Mouse (Mus musculus) Patski (cell line): ENCODE results near the gene Ptger2. TPM values are rescaled to one million over a fixed set of nuclear protein-coding genes. Genes with fewer than 3 reads are reported as not detected.
A peak's percentile ranks its signal among the peaks of the same experiment; 100 is the strongest.
"Not testable (repeated sequence)": the region's sequence is repeated elsewhere in the genome, so short reads cannot be mapped to it uniquely, and the experiment has no call there.

Source experiments
- ATAC-seq: fragments of 100-300 bp; one replicate; pipeline ENCODE4 v1.8.0; 2021
- CTCF ChIA-PET: fragments of 350-600 bp; sonication (Branson Sonifier 250); formaldehyde crosslinking; loops from one replicate; lab custom pipeline; 2022; ENCODE audit warnings: inconsistent platforms; lab: Charles Lee
- POLR2A ChIA-PET: fragments of 350-600 bp; sonication (Branson Sonifier 250); formaldehyde crosslinking; loops from one replicate; lab custom pipeline; 2022; ENCODE audit warnings: antibody characterized with exemption, inconsistent platforms; lab: Charles Lee
- DNase-seq: peaks from one replicate; pipeline ENCODE4 v3.0.0-alpha.2; 2011; ENCODE audit warnings: low read depth, low spot score
- H3K27me3 ChIP-seq: fragments of 371-371 bp; one replicate; pipeline ENCODE4 v1.5.1; 2021
- CTCF ChIP-seq: fragments of 100-300 bp; IDR thresholded peaks from one replicate; pipeline ENCODE4 v1.5.1; 2021
- in situ Hi-C: fragments of 300-500 bp; cut with MboI; formaldehyde crosslinking; loops from 3 replicates; pipeline ENCODE4 v1.11.1; 2018; ENCODE audit warnings: low pct_unique_long_range_greater_than_20kb, mixed read lengths
- polyA plus RNA-seq: library from polyadenylated mRNA; unstranded; gene quantifications from one replicate; pipeline ENCODE4 v1.2.3, GENCODE M21; 2021

The Ptger2 gene
- 0.09 TPM for polyA plus RNA-seq

DNA sequence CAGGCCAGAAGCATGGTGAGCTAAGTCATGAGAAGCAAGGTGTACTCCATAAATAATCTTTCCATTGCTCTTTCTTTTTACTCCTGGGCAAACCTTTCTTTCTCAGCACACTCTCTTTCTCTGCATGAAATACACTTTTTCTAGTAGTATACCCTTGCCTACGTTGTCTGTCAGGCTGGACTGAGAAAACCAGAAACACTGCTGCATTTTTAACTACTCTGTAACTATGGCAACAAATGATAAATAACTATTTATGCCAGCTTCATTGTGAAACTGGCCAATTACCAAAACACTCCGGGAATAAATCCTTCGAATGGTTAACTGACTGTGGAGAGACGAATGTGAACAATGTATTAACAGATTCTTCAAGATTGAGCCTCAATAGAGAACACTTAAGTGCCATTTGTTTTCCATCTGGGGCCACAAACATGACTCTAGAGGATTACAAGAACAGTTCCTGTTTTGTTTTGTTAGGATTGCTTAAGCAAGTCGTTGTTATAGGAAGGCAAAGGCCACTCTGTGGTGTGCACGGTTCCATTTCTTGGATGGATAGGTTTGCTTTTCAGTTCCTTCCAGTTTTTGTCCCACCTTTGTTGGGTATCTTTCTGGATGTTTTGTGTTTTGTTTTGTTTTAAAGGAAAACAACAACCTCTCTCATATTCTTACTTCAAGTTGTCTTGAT lies at the start of gene Ptger2:
TSS of gene Ptger2 (plus strand) at position 522 of the 682 bp plus-strand sequence.
- POLR2A ChIA-PET, in situ Hi-C loops, ATAC-seq, H3K27me3 ChIP-seq, DNase-seq, CTCF ChIA-PET: not testable (repeated sequence)

GRCm38 (mm10) chr14:44960746-44961145 lies 27.2 kb upstream of the Ptger2 start:
- DNase-seq (no peak), ATAC-seq (no peak)
- POLR2A ChIA-PET = no interaction called here
- in situ Hi-C loops = no loop called here
- CTCF ChIA-PET = interaction anchor here (1.3 kb wide), 1 partner anchor 182 kb away, joined by 5 read pairs; no protein-coding TSS in a partner anchor
- TF ChIP-seq CTCF = no peak
- peaks cover 16% of the 10 kb centered on the region for H3K27me3 ChIP-seq

- POLR2A ChIA-PET, DNase-seq, H3K27me3 ChIP-seq, ATAC-seq: not testable (repeated sequence)
- peak; percentile 64 for TF ChIP-seq CTCF
- CTCF ChIA-PET = interaction anchor here (1.0 to 3.5 kb wide), 3 partner anchors 127 to 175 kb away, joined by 3 to 13 read pairs (median 4); no protein-coding TSS in a partner anchor
- in situ Hi-C loops = loop anchor here (10.0 kb wide), 2 partner anchors 268 to 798 kb away; no protein-coding TSS in a partner anchor
Observed at GRCm38 (mm10) chr14:44977278-44977677, 10.7 kb upstream of the Ptger2 start.

DNA sequence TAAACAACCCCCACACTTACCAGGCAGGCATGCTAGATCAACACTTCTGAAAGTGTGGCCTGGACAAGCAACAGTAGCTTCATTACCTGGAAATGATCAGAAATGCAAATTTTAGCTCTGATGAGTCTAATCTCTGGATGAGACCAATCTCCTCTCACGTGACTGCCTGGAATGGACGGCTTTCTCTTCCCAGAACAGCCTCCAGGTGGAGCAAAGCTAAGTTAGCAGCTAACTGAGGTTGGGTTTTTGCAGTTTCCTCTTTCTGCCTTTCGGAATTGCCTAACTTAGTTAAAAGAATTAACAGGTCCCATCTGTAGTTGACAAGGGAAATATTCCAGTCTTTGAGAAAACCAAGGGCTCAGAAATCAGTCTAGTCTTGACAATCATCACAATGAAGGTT lies 8.1 kb upstream of the Ptger2 start:
- in situ Hi-C loops = loop anchor here (5.0 to 10.0 kb wide), 3 partner anchors 162 to 795 kb away; no protein-coding TSS in a partner anchor
- peak; percentile 60 for TF ChIP-seq CTCF
- POLR2A ChIA-PET = interaction anchor here (1.3 kb wide), 1 partner anchor 162 kb away, joined by 3 read pairs; no protein-coding TSS in a partner anchor
- no peaks in the 10 kb centered on the region for H3K27me3 ChIP-seq
- ATAC-seq (no peak), DNase-seq (no peak)
- CTCF ChIA-PET = interaction anchor here (1.0 to 5.3 kb wide), 6 partner anchors 129 to 191 kb away, joined by 3 to 108 read pairs (median 4); no protein-coding TSS in a partner anchor

- DNase-seq = no peak
- TF ChIP-seq CTCF = peak; percentile 70
- CTCF ChIA-PET = interaction anchor here (0.7 to 5.3 kb wide), 15 partner anchors 8 to 171 kb away, joined by 3 to 108 read pairs (median 5); no protein-coding TSS in a partner anchor
- POLR2A ChIA-PET = interaction anchor here (0.6 to 0.8 kb wide), 2 partner anchors 162 to 240 kb away, joined by 3 read pairs; no protein-coding TSS in a partner anchor
- no peak for ATAC-seq
- peaks cover 3% of the 10 kb centered on the region for H3K27me3 ChIP-seq
- in situ Hi-C loops = loop anchor here (5.0 kb wide), 1 partner anchor 161 kb away; no protein-coding TSS in a partner anchor
Observed at GRCm38 (mm10) chr14:44981490-44981889, 6.5 kb upstream of the Ptger2 start.

DNA sequence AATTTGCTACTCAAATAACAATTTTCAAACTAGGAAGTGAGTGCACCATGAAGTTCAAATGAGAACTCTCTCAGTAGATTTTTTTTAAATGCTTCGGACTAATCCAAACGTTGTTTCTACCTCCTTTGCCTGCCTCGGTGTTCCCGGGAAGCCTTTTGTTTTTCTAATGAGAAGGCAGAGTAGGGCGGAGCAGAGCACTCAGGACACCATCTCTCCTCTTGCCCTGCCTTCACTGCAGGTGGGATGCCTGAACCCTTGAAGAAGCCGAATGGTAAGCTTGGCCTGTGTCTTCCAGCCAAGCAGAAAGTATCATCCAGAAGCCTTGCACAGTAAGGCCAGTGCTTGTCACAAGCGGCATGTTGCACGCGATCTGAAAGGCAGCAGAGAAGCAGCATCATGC lies 3.9 kb upstream of the Ptger2 start:
- H3K27me3 ChIP-seq = peaks cover 7% of the 10 kb centered on the region
- CTCF ChIA-PET = interaction anchor here (1.6 to 5.3 kb wide), 2 partner anchors 139 to 160 kb away, joined by 3 to 108 read pairs; no protein-coding TSS in a partner anchor
- TF ChIP-seq CTCF = no peak
- no peak for ATAC-seq
- no peak for DNase-seq
- POLR2A ChIA-PET = no interaction called here
- in situ Hi-C loops = loop anchor here (5.0 kb wide), 1 partner anchor 158 kb away; no protein-coding TSS in a partner anchor

DNA sequence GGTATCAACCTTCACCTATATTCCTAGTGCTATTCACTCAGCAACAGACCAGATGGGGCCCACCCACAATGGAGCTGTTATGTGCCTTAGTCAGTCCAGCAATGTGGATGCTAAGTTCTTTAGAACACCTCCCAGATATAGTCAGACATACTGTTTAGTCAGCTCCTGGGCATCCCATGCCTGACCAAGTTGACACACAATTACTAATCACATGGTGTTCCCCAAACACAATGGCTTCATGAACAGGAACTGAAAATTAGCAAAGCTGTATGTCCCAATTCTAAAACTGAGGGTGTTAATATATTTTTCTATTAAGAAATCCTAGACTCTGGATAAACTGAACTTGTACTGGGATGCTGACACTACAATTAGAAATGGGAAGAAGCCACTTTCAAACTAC lies 1.7 kb upstream of the Ptger2 start:
- peaks cover 7% of the 10 kb centered on the region for H3K27me3 ChIP-seq
- ChIA-PET CTCF (interaction anchor here (2.3 kb wide), 1 partner anchor 157 kb away, joined by 20 read pairs; no protein-coding TSS in a partner anchor), POLR2A (interaction anchor here (0.5 kb wide), 1 partner anchor 135 kb away, joined by 4 read pairs; no protein-coding TSS in a partner anchor)
- in situ Hi-C loops = no loop called here
- ATAC-seq = no peak
- TF ChIP-seq CTCF = no peak
- no peak for DNase-seq

GRCm38 (mm10) chr14:44988456-44989016 lies 541 bp downstream of the Ptger2 start:
- DNase-seq (no peak), ATAC-seq (no peak)
- H3K27me3 ChIP-seq = peaks cover 7% of the 10 kb centered on the region
- in situ Hi-C loops = no loop called here
- ChIA-PET CTCF (no interaction called here), POLR2A (no interaction called here)
- no peak for TF ChIP-seq CTCF

GRCm38 (mm10) chr14:44989017-44989721 lies 1.2 kb downstream of the Ptger2 start:
- ATAC-seq = no peak
- in situ Hi-C loops = no loop called here
- TF ChIP-seq CTCF = no peak
- H3K27me3 ChIP-seq = peaks cover 7% of the 10 kb centered on the region
- CTCF ChIA-PET = interaction anchor here (1.4 kb wide), 1 partner anchor 8 kb away, joined by 3 read pairs; no protein-coding TSS in a partner anchor
- POLR2A ChIA-PET = no interaction called here
- no peak for DNase-seq

DNA sequence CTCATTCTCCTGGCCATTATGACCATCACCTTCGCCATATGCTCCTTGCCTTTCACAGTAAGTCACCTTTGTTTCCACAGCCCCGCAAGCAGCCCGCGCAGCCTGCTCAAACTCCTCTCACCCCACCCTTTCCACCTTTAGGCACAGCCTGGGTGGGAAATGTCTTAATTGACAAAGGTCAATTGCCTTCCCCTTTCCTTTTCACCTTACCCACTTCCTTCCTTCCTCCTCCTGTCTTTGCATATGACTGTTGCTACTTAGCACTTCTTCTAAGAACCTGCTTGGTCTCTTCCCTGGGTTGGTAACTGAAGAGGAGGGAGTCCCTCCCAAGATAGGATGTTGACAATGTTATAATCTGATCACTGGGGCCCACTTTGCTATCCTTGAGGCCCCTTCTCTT lies 1.8 kb downstream of the Ptger2 start:
- DNase-seq (no peak), ATAC-seq (no peak)
- in situ Hi-C loops = no loop called here
- peaks cover 11% of the 10 kb centered on the region for H3K27me3 ChIP-seq
- POLR2A ChIA-PET = no interaction called here
- no peak for TF ChIP-seq CTCF
- CTCF ChIA-PET = interaction anchor here (1.4 kb wide), 1 partner anchor 9 kb away, joined by 3 read pairs; no protein-coding TSS in a partner anchor
